Mouse (Mus musculus) heart, adult 2 months (tissue): ENCODE measurements around the gene Gm11568.

Experiments used
- CTCF ChIP-seq: fragments of 200-600 bp; IDR thresholded peaks from 2 replicates; pipeline ENCODE4 v1.8.1; 2022; ENCODE audit warnings: antibody characterized with exemption, mild to moderate bottlenecking, moderate library complexity
- POLR2A ChIP-seq: fragments of 200-500 bp; IDR thresholded peaks from 2 replicates; pipeline ENCODE4 v1.6.1; 2011; ENCODE audit warnings: mild to moderate bottlenecking, low read depth, low read length, control low read depth; ENCODE audit not compliant: insufficient read depth

DNA sequence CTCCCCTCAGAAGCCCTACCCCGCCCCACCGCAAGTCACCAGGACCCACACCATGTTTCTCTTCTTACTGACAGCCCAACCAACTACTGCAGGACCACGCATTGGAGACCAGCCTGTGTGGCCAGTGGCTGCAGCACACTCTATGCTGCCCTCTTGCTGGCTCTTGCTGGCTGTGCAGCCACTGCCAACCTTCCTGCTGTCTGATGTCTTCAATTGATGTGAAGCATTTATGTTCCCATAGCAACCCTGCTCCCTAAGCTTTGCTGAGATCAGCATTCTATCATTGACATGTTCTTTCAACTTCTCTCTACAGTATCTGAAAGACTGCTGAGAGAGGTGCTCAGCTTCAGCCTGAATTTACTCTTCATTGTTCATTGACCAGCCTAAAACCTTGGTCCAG lies 3.6 kb upstream of the Gm11568 start:
- TF ChIP-seq CTCF (no peak), POLR2A (no peak)
